Mouse (Mus musculus) ES-Bruce4 (cell line): ENCODE measurements around the gene Cryba4. TPM values are rescaled to one million over a fixed set of nuclear protein-coding genes. Genes with fewer than 3 reads are reported as not detected.

ENCODE experiments used
- H3K27ac ChIP-seq: 2 replicates; pipeline ENCODE4 v1.5.1; 2012; ENCODE audit warnings: low read length, inconsistent platforms; ENCODE audit not compliant: insufficient read depth
- H3K27me3 ChIP-seq: 2 replicates; pipeline ENCODE4 v1.6.1; 2012; ENCODE audit warnings: mild to moderate bottlenecking, low read length, inconsistent platforms; ENCODE audit not compliant: control insufficient read depth, poor library complexity, insufficient read depth, severe bottlenecking
- H3K36me3 ChIP-seq: 2 replicates; pipeline ENCODE4 v1.6.1; 2012; ENCODE audit warnings: inconsistent platforms, mild to moderate bottlenecking, low read length, moderate library complexity; ENCODE audit not compliant: control insufficient read depth, poor library complexity, insufficient read depth, severe bottlenecking
- H3K4me1 ChIP-seq: one replicate; pipeline ENCODE4 v1.8.1; 2011; ENCODE audit warnings: low read length; ENCODE audit not compliant: control insufficient read depth, insufficient read depth
- H3K4me3 ChIP-seq: 2 replicates; pipeline ENCODE4 v1.5.1; 2011; ENCODE audit warnings: low read depth, mild to moderate bottlenecking, low read length
- H3K9ac ChIP-seq: 2 replicates; pipeline ENCODE4 v1.6.1; 2012; ENCODE audit warnings: low read depth, mild to moderate bottlenecking, inconsistent platforms; ENCODE audit not compliant: poor library complexity, severe bottlenecking
- H3K9me3 ChIP-seq: replicated peaks from 2 replicates; pipeline ENCODE4 v1.6.1; 2012; ENCODE audit warnings: mild to moderate bottlenecking, low read length, inconsistent platforms; ENCODE audit not compliant: control insufficient read depth, poor library complexity, insufficient read depth, severe bottlenecking
- CTCF ChIP-seq: IDR thresholded peaks from one replicate; pipeline ENCODE4 v1.8.1; 2011; ENCODE audit warnings: low read depth, low read length
- EP300 ChIP-seq: IDR thresholded peaks from 2 replicates; pipeline ENCODE4 v1.6.1; 2011; ENCODE audit warnings: low read depth, low read length; ENCODE audit not compliant: insufficient read depth
- POLR2A ChIP-seq: IDR thresholded peaks from one replicate; pipeline ENCODE4 v1.8.1; 2011; ENCODE audit warnings: low read length; ENCODE audit not compliant: insufficient read depth
- polyA plus RNA-seq: library from polyadenylated mRNA; stranded (reverse); fragments of >200 nt; gene quantifications from 2 replicates; pipeline ENCODE4 v1.2.4, GENCODE M21; 2011; ENCODE audit warnings: low read depth; ENCODE audit not compliant: missing spikeins, insufficient read depth, insufficient read length

The Cryba4 gene
- polyA plus RNA-seq, 1 experiment: not detected

DNA sequence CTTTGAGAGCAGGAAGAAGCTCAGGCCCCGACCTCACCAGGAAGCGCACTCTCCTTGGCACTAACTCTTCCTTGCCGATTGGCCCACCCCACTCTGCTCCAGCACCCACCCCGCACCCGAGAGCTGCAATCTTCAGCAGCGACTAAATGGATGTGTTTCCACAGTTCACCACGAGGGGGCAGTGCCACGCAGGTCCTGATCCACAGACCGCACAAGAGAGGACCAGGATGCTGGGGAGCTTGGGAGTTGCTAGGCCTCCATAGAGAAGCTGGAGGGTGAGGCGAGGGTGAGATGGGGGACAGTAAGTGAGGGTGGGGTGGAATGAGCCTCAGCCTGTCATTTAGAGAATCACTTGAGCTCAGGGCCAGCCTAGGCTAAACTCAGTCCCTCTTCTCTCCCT is 11.6 kb downstream of the Cryba4 start:
- H3K9ac ChIP-seq: no peak overlapping the region
- H3K36me3 ChIP-seq: no peaks in the 10 kb centered on the region
- H3K9me3 ChIP-seq: no peaks in the 10 kb centered on the region
- no peak overlapping the region for H3K4me3 ChIP-seq
- no peak overlapping the region for H3K27ac ChIP-seq
- no peaks in the 10 kb centered on the region for H3K27me3 ChIP-seq
- no peak for TF ChIP-seq EP300
- no peak for TF ChIP-seq POLR2A
- TF ChIP-seq CTCF: peak; percentile 96
- no peaks in the 10 kb centered on the region for H3K4me1 ChIP-seq

DNA sequence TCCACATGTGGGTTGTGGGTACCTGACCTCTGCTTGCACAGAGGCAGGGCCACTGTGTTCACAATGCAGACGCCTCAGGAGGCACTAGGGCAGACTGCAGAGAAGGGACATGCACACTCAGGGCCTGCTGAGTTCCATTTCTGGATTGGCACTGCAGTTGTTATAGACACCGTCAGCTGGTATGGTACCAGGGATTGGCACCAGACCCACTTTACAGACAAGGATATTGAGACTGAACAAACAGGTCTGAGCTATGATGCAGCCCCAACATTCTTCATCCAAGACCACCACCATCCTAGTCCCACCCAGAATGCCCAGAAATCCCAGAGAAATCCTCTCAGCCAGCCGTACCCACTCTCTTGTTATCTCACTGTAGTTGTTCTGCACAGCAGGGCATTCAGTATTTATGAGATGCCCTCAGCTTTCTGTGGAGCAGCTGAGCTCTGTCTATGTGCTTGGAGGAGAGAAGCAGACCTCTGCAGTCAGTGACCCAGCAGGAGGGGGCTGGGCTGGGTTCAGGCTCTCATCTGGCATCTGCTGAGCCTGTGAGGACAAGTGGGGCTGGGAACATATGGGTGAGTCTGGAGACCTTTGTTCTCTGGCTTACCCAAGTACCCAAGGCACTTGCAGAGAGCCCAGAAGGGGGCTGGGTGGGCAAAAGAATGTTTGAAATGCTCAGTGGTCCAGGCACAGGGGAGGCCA is 13.4 kb downstream of the Cryba4 start:
- Histone ChIP-seq H3K4me1 (no peaks in the 10 kb centered on the region), H3K27me3 (no peaks in the 10 kb centered on the region), H3K4me3 (no peak overlapping the region), H3K9me3 (no peaks in the 10 kb centered on the region), H3K9ac (no peak overlapping the region), H3K36me3 (no peaks in the 10 kb centered on the region), H3K27ac (no peak overlapping the region)
- TF ChIP-seq POLR2A: no peak
- TF ChIP-seq EP300: no peak
- TF ChIP-seq CTCF: no peak

- no peak overlapping the region for H3K27ac ChIP-seq
- no peaks in the 10 kb centered on the region for H3K4me1 ChIP-seq
- TF ChIP-seq CTCF (no peak), POLR2A (no peak), EP300 (no peak)
Measured at GRCm38 (mm10) chr5:112237866-112238570, 14.3 kb downstream of the Cryba4 start.

GRCm38 (mm10) chr5:112237439-112237838 is 14.9 kb downstream of the Cryba4 start:
- Histone ChIP-seq H3K4me3 (peak overlapping the region; percentile 49), H3K27me3 (no peaks in the 10 kb centered on the region), H3K4me1 (no peaks in the 10 kb centered on the region), H3K9me3 (no peaks in the 10 kb centered on the region), H3K27ac (no peak overlapping the region), H3K9ac (peak overlapping the region; percentile 8; the same call in 1 of the 2 replicates), H3K36me3 (no peaks in the 10 kb centered on the region)
- no peak for TF ChIP-seq CTCF
- TF ChIP-seq POLR2A: no peak

More at GRCm38 (mm10) chr5:112237866-112238570, 14.3 kb downstream of the Cryba4 start:
- H3K9me3 ChIP-seq: no peaks in the 10 kb centered on the region
- no peak overlapping the region for H3K9ac ChIP-seq
- H3K36me3 ChIP-seq: no peaks in the 10 kb centered on the region
- no peaks in the 10 kb centered on the region for H3K27me3 ChIP-seq
- no peak overlapping the region for H3K4me3 ChIP-seq

- Histone ChIP-seq H3K9ac (no peak overlapping the region), H3K4me3 (no peak overlapping the region), H3K4me1 (no peaks in the 10 kb centered on the region), H3K27ac (no peak overlapping the region), H3K9me3 (no peaks in the 10 kb centered on the region), H3K27me3 (no peaks in the 10 kb centered on the region), H3K36me3 (no peaks in the 10 kb centered on the region)
- TF ChIP-seq EP300 (no peak), CTCF (no peak), POLR2A (no peak)
Measured at GRCm38 (mm10) chr5:112236631-112237030, 15.7 kb downstream of the Cryba4 start.

DNA sequence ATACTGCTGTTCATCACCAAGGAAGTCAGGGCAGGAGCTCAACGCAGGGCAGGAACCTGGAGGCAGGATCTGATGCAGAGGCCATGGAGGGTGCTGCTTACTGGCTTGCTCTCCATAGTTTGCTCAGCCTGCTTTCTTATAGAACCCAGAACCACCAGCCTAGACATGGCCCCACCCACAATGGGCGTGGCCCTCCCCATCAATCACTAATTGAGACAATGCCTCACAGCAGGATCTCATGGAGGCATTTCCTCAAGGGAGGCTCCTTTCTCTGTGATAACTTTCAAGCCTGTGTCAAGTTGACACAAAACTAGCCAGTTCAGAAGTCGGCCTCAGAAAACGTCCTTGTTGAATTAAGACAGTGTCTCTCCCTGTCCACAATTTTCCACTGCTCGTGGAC is 16.5 kb downstream of the Cryba4 start:
- TF ChIP-seq POLR2A (no peak), EP300 (no peak), CTCF (no peak)
- no peaks in the 10 kb centered on the region for H3K4me1 ChIP-seq

More for the DNA sequence above, 16.5 kb downstream of the Cryba4 start:
- H3K9me3 ChIP-seq: no peaks in the 10 kb centered on the region
- no peak overlapping the region for H3K9ac ChIP-seq
- no peak overlapping the region for H3K27ac ChIP-seq
- no peaks in the 10 kb centered on the region for H3K27me3 ChIP-seq
- no peak overlapping the region for H3K4me3 ChIP-seq
- no peaks in the 10 kb centered on the region for H3K36me3 ChIP-seq
